Mouse (Mus musculus): ENCODE measurements around the gene Rita1. TPM values are rescaled to one million over a fixed set of nuclear protein-coding genes. Genes with fewer than 3 reads are reported as not detected.

Rita1 gene
- total RNA-seq, 2 experiments from 2014 or later: 27.5 to 29.5 TPM

GRCm38 (mm10) chr5:120550137-120550536 is 62.3 kb downstream of the Rita1 start:
- DNase-seq (ENCODE audit: low spot score in 2 of 2): no peak

GRCm38 (mm10) chr5:120548236-120548850 is 64.0 kb downstream of the Rita1 start:
- DNase-seq (ENCODE audit: low spot score in 2 of 2): no peak

Other genes starting within 250 kb of the Rita1 start
- not detected for gene Lhx5, start 180.9 kb downstream of the Rita1 start, total RNA-seq (2021)
- gene Sdsl, start 139.8 kb downstream of the Rita1 start, total RNA-seq (2021): 1 to 10 TPM; 7.5 to 8.0 TPM
- under 1 TPM; 0.33 to 0.69 TPM for gene Sds, start 136.1 kb downstream of the Rita1 start, total RNA-seq (2021)
- 10 to 100 TPM; 55.8 to 56.5 TPM for gene Plbd2, start 109.0 kb downstream of the Rita1 start, total RNA-seq (2021)
- gene Slc8b1, start 101.4 kb downstream of the Rita1 start, total RNA-seq (2021): 10 to 100 TPM in 1 of 2 experiments, 1 to 10 TPM in 1; 7.8 to 11.8 TPM
- gene Tpcn1, start 23.9 kb downstream of the Rita1 start, total RNA-seq (2021): 10 to 100 TPM; 33.9 to 37.0 TPM
- gene Iqcd, start 23.6 kb downstream of the Rita1 start, total RNA-seq (2021): 1 to 10 TPM in 1 of 2 experiments, under 1 TPM in 1; 0.99 to 1.0 TPM
- gene Ddx54, start 150 bp upstream of the Rita1 start, total RNA-seq (2021): 10 to 100 TPM; 39.3 to 40.5 TPM
- under 1 TPM; 0.61 to 0.82 TPM for gene Cfap73, start 21.6 kb upstream of the Rita1 start, total RNA-seq (2021)
- 10 to 100 TPM; 92.7 to 97.3 TPM for gene Rasal1, start 36.2 kb upstream of the Rita1 start, total RNA-seq (2021)
- 10 to 100 TPM; 70.7 to 75.2 TPM for gene Dtx1, start 99.3 kb upstream of the Rita1 start, total RNA-seq (2021)
- gene Oas2, start 137.3 kb upstream of the Rita1 start, total RNA-seq (2021): under 1 TPM in 1 of 2 experiments, not detected in 1; 0.30 TPM
- not detected for gene Oas3, start 165.1 kb upstream of the Rita1 start, total RNA-seq (2021)
- not detected for gene Oas1e, start 182.9 kb upstream of the Rita1 start, total RNA-seq (2021)
- gene Oas1c, start 199.9 kb upstream of the Rita1 start, total RNA-seq (2021): under 1 TPM; 0.35 to 0.46 TPM
- not detected for gene Oas1f, start 234.8 kb upstream of the Rita1 start, total RNA-seq (2021)
- gene Oas1h, start 248.8 kb upstream of the Rita1 start, total RNA-seq (2021): not detected